Mouse (Mus musculus): Measurements from ENCODE around the gene Sox21. TPM values are rescaled to one million over a fixed set of nuclear protein-coding genes. Genes with fewer than 3 reads are reported as not detected.

Gene Sox21
- 0.03 TPM in 1 of 2 replicates, not detected in the other for polyA plus RNA-seq (2012; rRNA removed)

- DNase-seq (ENCODE audit: low read depth) = no peak
Observed at GRCm38 (mm10) chr14:118236886-118237289, at the start of gene Sox21. TSS of gene Sox21 (minus strand) at chr14:118237030.

DNA sequence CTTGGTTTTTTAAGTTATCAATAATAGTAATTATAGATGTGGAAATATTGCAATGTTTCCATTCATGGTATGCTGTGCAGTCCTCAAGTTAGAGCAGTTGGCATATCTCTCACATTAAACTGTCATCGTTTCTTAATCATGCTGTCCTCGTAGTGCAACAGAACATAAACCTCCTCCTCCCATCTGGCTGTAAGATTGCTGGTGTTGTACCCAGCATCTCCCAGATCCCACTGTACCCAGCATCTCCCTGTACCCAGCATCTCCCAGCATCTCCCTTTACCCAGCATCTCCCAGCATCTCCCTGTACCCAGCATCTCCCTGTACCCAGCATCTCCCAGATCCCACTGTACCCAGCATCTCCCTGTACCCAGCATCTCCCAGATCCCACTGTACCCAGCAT lies 49.3 kb upstream of the Sox21 start:
- no peak for DNase-seq (ENCODE audit: low read depth)

DNA sequence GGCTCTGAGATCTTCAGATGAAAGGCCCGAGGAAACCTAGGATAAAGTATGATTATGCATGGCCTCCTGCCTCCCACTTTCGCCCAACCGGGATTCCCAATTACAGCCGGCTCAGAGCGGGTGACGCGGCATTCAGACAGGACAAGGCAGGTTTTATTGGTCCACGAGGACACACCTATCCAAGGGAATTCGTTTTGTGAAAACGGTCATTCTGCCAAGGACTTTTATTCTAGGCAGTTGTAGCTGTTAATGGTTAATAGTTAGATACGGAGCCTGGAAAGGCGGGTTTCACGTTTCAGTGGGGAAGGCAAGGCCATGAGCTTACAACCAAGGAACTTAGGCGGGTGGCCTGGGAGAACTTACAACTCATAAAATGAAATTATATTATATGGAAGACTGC lies 46.1 kb upstream of the Sox21 start:
- DNase-seq (ENCODE audit: low read depth) = no peak

DNA sequence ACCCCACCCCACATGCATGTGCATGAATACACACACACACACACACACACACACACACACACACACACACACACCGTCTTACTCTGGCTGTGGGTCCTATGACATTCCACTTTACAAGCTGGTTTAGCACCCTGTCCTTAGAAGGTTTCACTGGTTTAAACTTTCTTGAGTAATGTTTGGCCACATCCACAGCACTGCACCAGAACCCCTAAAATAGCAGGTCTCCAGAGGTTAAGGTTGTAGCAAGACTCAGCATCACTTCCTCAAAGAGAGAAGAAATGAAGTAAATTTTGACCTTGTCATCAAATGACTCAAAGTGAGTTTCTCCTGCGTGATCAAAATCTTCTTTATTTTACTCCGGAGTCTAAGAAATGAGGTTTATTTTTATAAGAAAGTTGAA lies 45.4 kb upstream of the Sox21 start:
- no peak for DNase-seq (ENCODE audit: low read depth)

DNA sequence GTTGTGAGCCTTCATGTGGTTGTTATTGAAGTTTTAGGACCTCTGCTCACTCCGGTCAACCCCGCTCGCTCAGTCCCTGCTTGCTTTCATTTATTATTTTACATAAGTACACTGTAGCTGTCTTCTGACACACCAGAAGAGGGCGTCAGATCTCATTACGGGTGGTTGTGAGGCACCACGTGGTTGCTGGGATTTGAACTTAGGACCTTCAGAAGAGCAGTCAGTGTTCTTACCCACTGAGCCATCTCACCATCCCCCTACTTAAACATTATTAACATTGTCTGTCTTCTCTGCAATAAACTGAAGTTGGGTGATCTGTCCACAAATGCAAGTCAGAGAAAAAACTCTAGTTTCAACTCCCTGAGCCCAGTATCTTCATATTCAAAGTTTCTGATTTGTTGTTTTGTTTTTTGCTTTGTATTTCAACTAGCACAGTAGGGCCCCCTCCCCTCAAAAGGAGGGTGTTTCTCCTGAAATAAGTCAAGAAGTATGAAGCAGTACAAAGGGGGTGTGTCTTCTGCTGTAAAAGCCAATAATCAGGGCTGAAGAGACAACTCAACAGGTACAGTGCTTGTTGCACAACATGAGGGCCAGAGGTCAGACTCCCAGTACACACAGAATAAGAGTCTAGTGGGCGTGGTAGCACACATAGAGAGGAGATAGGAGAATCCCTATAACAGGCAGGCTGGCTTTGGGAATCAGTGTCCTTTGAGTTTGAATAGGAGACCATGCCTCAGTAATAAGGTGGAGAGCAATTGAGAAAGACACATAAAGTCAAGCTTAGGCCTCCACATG lies 41.1 kb upstream of the Sox21 start:
- no peak for DNase-seq (ENCODE audit: low read depth)

DNA sequence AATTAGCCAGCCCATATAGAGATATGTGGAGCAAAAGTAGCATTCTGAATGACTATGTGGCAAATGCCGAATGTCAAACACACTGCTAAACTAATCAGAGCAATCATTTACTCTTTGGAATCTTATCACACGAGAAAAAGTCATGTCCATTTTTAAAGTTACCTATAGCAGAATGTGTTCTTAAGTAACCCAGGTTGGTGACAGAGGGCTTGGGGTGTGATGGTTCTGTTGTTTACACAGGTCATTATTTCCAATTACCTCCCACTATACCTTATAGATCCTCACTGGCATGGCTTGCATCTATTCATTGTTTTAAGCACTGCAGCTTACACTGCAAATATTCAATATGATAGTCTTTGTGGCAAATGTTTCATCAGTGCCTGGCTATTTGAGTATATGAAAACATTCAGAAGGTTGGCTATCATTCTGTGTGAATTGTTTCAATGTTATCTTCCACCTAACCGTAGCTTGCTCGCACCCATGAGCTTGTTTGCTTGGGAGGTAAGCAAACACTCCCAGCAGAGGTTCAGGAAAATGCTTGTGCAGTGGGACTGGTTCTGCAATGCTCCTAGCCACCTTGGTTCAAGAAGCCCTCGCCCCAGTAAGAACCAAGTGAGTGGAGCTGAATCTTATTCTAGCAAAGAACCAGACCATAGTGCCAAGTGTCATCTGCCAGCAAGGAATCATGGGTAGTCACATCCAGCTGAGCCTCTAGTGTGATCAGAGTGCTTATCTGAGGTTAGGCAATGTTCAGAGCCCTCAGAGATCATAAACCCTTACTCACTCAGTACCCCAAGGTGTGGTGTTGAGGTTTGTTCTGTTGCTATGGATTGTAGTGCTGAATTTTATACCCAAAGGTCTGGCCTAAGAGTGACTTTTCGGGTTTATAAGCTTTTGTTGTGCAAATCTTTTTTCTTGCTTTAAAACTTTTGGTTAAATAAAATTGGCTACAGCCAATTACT lies 36.0 kb upstream of the Sox21 start:
- DNase-seq (ENCODE audit: low read depth) = no peak

DNA sequence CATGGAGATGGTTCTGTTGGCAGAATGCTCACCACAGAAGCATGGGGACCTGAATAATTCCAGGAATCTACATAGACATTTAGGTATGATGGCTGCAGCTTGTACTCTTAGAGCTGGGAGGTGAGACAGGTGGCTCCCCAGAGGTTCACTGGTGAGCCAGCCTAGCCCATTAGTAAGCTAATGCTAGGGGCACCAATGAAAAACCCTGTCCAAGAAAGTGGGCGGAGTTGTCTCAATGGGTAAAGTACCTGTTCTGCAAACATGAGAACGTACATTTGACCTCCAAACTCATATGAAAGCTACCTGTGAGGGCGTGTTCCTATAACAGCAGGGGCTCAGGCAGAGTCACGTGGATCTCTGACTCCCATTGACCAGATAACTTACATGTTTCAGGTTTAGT lies 32.0 kb upstream of the Sox21 start:
- DNase-seq (ENCODE audit: low read depth) = no peak

GRCm38 (mm10) chr14:118266660-118267059 lies 29.8 kb upstream of the Sox21 start, which contains the start of gene Gm9376:
TSS of gene Gm9376 (plus strand) at chr14:118266960.
- DNase-seq (ENCODE audit: low read depth) = no peak

DNA sequence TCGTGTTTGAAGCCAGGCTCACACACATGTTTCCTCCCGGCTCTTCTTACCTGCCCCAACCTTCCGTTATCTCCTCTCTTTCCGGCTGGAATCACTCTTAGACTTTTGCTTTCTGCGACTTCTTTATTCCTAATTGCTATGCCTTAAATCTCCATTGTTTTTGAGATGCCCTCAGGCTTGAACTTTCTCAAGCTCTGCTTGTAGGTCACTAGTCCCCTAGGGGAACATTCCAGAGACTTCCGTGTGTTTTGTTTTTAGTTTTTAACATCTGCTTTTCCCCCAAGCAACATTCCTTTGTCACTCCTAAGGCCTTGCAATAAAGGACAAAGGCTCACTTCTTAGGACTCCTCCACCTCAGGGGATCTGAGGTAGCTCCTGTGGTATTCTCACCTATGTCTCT lies 16.6 kb upstream of the Sox21 start:
- no peak for DNase-seq (ENCODE audit: low read depth)

DNA sequence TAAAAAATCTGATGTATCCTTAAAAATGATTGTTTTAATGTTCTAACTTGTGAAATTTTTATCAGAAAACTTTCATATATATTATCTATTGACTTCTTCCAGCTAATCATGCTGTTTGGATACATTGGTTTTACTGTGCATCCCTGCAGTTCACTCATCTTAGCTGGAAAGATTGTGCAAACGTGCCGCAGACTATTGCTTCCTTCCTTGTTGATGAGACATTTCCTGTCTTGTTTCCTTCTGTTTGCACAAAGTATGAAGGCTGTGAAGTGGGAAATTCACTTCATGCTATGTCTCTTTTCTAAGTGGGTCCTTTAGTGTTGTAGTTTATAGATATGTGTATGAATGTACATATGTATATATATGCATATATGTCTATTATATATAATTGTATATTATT lies 4.6 kb upstream of the Sox21 start:
- DNase-seq (ENCODE audit: low read depth) = no peak

- no peak for DNase-seq (ENCODE audit: low read depth)
Observed at GRCm38 (mm10) chr14:118239351-118239750, 2.5 kb upstream of the Sox21 start.

GRCm38 (mm10) chr14:118237786-118238185 lies 956 bp upstream of the Sox21 start:
- no peak for DNase-seq (ENCODE audit: low read depth)

DNA sequence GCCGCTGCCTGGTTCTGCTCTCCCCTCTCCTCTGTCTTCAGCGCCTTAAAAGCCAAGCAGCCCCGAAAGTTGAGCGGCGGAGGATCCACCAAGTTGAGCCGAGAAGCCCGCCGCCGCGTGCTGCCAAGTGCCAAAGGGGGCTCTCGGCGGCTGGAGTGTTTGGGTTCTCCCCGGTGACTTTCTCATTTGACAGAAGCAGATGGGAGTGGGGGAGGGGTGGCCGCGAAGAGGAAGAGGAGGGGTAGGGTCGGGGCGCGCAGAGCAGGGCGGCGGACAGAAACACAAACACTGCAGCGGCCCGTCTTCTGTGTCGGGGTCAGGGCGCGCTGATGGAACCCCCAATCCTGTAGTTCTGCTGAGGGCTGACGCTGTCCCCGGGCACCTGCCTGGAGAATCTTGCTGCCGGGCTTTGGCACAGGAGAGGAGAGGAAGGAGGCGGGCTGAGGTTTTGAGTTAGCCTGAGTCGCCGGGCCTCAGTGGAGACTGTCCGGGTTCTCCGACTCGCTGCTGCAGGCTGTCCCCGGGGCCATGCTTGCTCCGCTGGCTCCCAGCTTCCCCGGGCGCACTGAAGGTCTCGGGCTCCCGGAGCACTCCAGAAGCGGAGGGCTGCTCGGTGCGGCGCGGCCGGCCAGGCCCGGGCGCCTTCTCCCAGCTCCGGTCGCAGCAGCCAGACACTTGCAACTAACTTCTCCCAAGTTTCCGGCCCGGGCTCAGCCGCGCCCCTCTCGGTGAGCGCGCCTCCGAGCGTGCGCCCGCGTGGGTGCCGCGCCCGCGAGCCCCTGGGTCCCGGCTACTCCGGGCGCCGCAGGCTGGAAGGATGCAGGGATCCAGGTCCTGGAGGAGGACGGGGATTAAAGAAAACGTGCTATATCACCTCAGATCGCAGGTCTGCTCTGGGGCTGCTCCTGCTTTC lies 601 bp downstream of the Sox21 start:
- DNase-seq (ENCODE audit: low read depth) = no peak

DNA sequence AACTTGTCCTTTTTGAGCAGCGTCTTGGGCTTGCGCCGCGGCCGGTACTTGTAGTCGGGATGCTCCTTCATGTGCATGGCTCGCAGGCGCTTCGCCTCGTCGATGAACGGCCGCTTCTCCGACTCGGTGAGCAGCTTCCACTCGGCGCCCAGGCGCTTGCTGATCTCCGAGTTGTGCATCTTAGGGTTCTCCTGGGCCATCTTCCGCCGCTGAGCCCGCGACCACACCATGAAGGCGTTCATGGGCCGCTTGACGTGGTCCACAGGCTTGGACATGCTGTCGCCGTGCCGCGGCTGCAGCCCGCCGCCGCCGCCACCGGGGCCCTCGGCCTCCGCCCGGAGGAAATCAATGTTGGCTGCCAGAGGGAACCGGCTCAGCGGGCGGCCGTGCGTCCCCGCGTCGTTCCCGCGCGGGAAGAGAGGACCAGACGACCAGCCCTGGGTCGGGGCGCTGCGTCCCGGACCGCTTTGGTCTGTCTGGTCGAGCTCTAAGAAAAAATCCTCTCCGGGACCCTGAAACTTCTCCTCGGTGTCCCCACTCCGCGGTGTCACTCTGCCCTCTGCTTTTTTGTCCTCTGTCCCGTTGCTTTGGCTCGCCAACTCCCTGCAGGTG lies 1.4 kb downstream of the Sox21 start:
- no peak for DNase-seq (ENCODE audit: low read depth)

DNA sequence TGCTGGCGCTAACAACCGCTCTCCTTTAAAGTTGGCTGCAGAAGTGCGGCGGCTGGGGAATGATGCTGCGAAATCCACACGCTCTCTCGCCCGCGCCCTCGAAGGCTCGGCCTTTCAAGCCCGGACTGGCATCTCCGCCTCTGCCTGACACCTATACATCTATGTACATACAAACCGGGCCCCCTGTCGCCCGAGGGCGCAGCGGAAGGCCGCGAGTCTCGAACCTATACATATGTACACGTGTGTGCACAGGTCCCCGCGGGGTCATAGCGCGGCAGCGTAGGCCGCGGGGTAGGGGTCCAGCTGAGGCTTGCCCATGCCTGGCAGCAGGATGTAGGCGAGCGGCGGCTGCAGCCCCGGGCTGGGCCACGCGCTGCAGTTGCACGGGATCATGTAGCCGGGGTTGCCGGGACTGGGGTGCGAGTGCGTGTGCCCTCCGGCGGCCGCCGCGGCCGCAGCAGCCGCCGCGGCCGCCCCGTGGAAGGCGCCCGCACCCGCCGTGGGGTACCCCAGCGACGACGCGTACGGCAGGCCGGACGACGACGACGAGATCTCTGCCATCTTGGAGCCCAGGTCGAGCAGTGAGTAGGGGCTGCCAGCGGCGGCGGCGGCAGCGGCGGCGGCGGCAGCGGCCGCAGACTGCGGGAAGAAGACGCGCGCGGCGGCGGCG lies 2.2 kb downstream of the Sox21 start:
- no peak for DNase-seq (ENCODE audit: low read depth)

GRCm38 (mm10) chr14:118233786-118234540 lies 2.9 kb downstream of the Sox21 start:
- no peak for DNase-seq (ENCODE audit: low read depth)

GRCm38 (mm10) chr14:118232381-118232970 lies 4.4 kb downstream of the Sox21 start:
- DNase-seq (ENCODE audit: low read depth) = no peak

GRCm38 (mm10) chr14:118226471-118227155 lies 10.2 kb downstream of the Sox21 start:
- no peak for DNase-seq (ENCODE audit: low read depth)

GRCm38 (mm10) chr14:118225911-118226310 lies 10.9 kb downstream of the Sox21 start:
- DNase-seq (ENCODE audit: low read depth) = no peak
